Mouse (Mus musculus) left cerebral cortex, adult 11 months (tissue): ENCODE data around the gene Lrrc40.
"Not testable (repeated sequence)": the region's sequence is repeated elsewhere in the genome, so short reads cannot be mapped to it uniquely, and the experiment has no call there.

Experiments
- DNase-seq: peaks from one replicate; pipeline ENCODE4 v3.0.0; 2022; ENCODE audit warnings: low spot score

Lrrc40 gene

GRCm38 (mm10) chr3:158091601-158092000, 55.1 kb downstream of the Lrrc40 start:
- DNase-seq: no peak

- no peak for DNase-seq
These were observed 57.5 kb downstream of the Lrrc40 start for GRCm38 (mm10) chr3:158093919-158094318.

DNA sequence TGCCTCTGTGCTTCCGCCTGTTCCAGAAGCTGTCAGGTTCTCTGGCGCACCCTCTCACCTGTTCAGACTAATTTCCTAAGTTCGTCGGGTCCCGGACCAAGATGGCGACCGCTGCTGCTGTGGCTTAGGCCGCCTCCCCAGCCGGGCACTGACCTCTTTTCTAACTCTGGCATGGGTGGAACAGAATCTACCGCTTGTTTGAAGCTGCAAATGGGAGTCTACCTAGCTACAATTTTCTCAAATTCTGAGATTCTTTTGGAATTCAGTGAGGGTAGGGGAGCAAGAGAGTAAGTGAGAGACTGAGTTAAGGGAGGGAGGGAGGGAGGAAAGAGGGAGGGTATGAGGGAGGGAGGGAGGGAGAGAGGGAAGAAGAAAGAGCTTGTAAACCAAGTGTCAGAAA, 65.6 kb downstream of the Lrrc40 start:
- DNase-seq: not testable (repeated sequence)

DNA sequence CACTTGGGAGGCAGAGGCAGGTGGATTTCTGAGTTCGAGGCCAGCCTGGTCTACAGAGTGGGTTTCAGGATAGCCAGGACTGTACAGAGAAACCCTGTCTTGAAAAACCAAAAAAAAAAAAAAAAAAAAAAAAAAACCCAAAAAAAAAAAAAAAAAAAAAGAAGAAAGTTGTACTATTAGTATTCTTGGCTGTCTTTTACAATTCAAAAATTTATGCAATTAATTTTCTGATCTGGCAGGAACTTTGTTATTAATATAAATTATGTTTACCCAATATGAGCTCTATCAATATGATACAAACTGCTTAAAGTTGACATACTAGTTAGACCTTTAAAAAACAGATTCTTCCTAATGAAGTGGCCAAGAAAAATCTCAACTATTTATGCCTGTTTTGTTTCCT, 66.1 kb downstream of the Lrrc40 start:
- not testable (repeated sequence) for DNase-seq

DNA sequence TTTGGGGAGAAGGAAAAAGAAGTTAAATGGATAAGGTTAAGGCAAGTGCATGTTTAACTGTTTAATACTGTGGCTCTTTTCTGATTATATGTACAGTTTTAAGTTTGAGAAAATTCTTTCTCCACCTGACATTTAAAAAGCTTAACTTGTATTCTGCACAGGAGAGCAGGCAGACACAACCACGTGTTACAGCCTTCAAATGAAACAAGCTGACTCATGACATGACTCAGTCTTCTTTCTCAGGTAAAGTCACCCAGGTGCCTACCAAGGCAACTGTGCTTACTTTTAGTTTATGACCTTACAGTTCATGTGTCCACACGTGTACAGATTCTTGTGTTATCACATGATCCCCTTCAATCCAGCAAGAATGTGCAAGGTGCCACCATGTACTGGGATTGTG, 67.0 kb downstream of the Lrrc40 start:
- DNase-seq: no peak

DNA sequence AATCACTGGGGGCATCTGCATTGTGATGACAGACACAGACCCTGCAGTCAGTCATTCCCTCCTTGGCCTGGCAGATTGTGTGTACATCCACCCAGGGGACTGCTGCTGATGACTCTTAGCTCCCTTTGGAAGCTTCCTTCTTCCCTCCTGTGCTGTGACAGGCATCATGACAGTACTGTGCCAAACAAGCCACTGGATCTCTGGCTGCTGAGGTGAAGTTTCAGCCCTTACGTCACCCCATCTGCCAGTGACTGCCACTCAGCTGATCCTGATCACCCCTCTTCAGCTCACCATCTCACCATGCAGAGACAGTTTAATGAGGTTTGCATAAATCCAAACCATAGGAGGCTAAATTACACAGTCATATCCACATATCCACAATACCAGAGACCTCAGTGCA, 68.8 kb downstream of the Lrrc40 start:
- DNase-seq: no peak
